Mouse (Mus musculus): ENCODE results near the gene Il17rd.

Gene Il17rd

GRCm38 (mm10) chr14:27044967-27045361 is 6.2 kb downstream of the Il17rd start:
- DNase-seq (ENCODE audit: low read depth, low spot score): no peak

GRCm38 (mm10) chr14:27048231-27048956 is 9.7 kb downstream of the Il17rd start:
- no peak for DNase-seq (ENCODE audit: low read depth, low spot score)

GRCm38 (mm10) chr14:27050043-27050442 is 11.3 kb downstream of the Il17rd start:
- no peak for DNase-seq (ENCODE audit: low read depth, low spot score)

- no peak for DNase-seq (ENCODE audit: low read depth, low spot score)
Measured at GRCm38 (mm10) chr14:27050560-27051510, 12.1 kb downstream of the Il17rd start.

GRCm38 (mm10) chr14:27051511-27051895 is 12.8 kb downstream of the Il17rd start:
- no peak for DNase-seq (ENCODE audit: low read depth, low spot score)

GRCm38 (mm10) chr14:27058535-27059223 is 19.9 kb downstream of the Il17rd start:
- no peak for DNase-seq (ENCODE audit: low read depth, low spot score)

- no peak for DNase-seq (ENCODE audit: low read depth, low spot score)
Measured at GRCm38 (mm10) chr14:27059224-27059558, 20.4 kb downstream of the Il17rd start.

- DNase-seq (ENCODE audit: low read depth, low spot score): no peak
Measured at GRCm38 (mm10) chr14:27063338-27063737, 24.6 kb downstream of the Il17rd start.

GRCm38 (mm10) chr14:27066171-27066929 is 27.6 kb downstream of the Il17rd start:
- DNase-seq (ENCODE audit: low read depth, low spot score): no peak

- peak; percentile 56 for DNase-seq (ENCODE audit: low read depth, low spot score)
Measured at GRCm38 (mm10) chr14:27067866-27068271, 29.1 kb downstream of the Il17rd start.

GRCm38 (mm10) chr14:27069434-27070097 is 30.8 kb downstream of the Il17rd start:
- no peak for DNase-seq (ENCODE audit: low read depth, low spot score)

GRCm38 (mm10) chr14:27070128-27070527 is 31.4 kb downstream of the Il17rd start:
- DNase-seq (ENCODE audit: low read depth, low spot score): no peak

- DNase-seq (ENCODE audit: low read depth, low spot score): no peak
Measured at GRCm38 (mm10) chr14:27070758-27071157, 32.0 kb downstream of the Il17rd start.

GRCm38 (mm10) chr14:27071985-27072384 is 33.2 kb downstream of the Il17rd start:
- DNase-seq (ENCODE audit: low read depth, low spot score): peak; percentile 73

- DNase-seq (ENCODE audit: low read depth, low spot score): no peak
Measured at GRCm38 (mm10) chr14:27075084-27075483, 36.3 kb downstream of the Il17rd start.

- DNase-seq (ENCODE audit: low read depth, low spot score): no peak
Measured at GRCm38 (mm10) chr14:27075909-27076521, 37.3 kb downstream of the Il17rd start.

- no peak for DNase-seq (ENCODE audit: low read depth, low spot score)
Measured at GRCm38 (mm10) chr14:27076522-27076920, 37.8 kb downstream of the Il17rd start.

GRCm38 (mm10) chr14:27081536-27082275 is 43.0 kb downstream of the Il17rd start:
- no peak for DNase-seq (ENCODE audit: low read depth, low spot score)

GRCm38 (mm10) chr14:27085471-27085870 is 46.7 kb downstream of the Il17rd start:
- no peak for DNase-seq (ENCODE audit: low read depth, low spot score)

- DNase-seq (ENCODE audit: low read depth, low spot score): no peak
Measured at GRCm38 (mm10) chr14:27085999-27086398, 47.3 kb downstream of the Il17rd start.
